ENCODE assay signal across 8 mouse cellular contexts in genomic region chr2:93180077-93180844, GRCm38 (mm10). TPM values are rescaled to one million over a fixed set of nuclear protein-coding genes. Genes with fewer than 3 reads are reported as not detected.
A peak's percentile ranks its signal among the peaks of the same experiment; 100 is the strongest.
DNase-seq lines count a peak whose midpoint lies in the region; ATAC-seq and TF ChIP-seq lines count a peak whose summit lies in the region.

No protein-coding gene starts in this region.

- peaks cover 100% of the 10 kb centered on the region for H3K27me3 ChIP-seq in heart, embryonic 10.5 days (ENCODE audit: insufficient read depth, poor library complexity, severe bottlenecking)
- H3K27me3 ChIP-seq in embryonic facial prominence, embryonic 15.5 days, result peaks cover 38% of the 10 kb centered on the region
- H3K27me3 ChIP-seq in hindbrain, postnatal 0 days (ENCODE audit: insufficient read depth, low read length), result no peaks in the 10 kb centered on the region
- H3K27me3 ChIP-seq in liver, embryonic 12.5 days (replicated peaks), result peaks cover 100% of the 10 kb centered on the region

- peak; percentile 31; the same call in 1 of the 2 replicates for ATAC-seq in embryonic facial prominence, embryonic 15.5 days (ENCODE audit: insufficient number of reproducible peaks, low FRiP score, low TSS enrichment, low read depth)
- no peak for ATAC-seq in hindbrain, postnatal 0 days
- ATAC-seq in liver, embryonic 12.5 days, result no peak

- no peak for DNase-seq in heart, embryonic 10.5 days (ENCODE audit: low spot score)
- no peak for DNase-seq in heart, adult 8-10 months (ENCODE audit: low spot score)
- DNase-seq in ES-E14 (ENCODE audit: low read depth, low spot score), result no peak
- DNase-seq in hindbrain, postnatal 0 days (ENCODE audit: low spot score), result peak; percentile 50
- peak; percentile 81 for DNase-seq in right cerebral cortex, adult 18-20 months
- DNase-seq in c-Kit-positive CD71-positive TER-119-positive erythroid progenitor cells, embryonic 14.5 days (ENCODE audit: low spot score), result no peak

- H3K4me2 ChIP-seq in embryonic facial prominence, embryonic 15.5 days (replicated peaks), result peak overlapping the region; percentile 52
- H3K4me2 ChIP-seq in hindbrain, postnatal 0 days (ENCODE audit: low read depth, low read length), result peak overlapping the region; percentile 57
- H3K4me2 ChIP-seq in liver, embryonic 12.5 days, result peak overlapping the region; percentile 35

- H3K27ac ChIP-seq in heart, embryonic 10.5 days, result peak overlapping the region; percentile 36; the same call in 1 of the 2 replicates
- no peak overlapping the region for H3K27ac ChIP-seq in ES-E14 (ENCODE audit: insufficient read depth, low read depth, low read length, poor library complexity, severe bottlenecking)
- H3K27ac ChIP-seq in embryonic facial prominence, embryonic 15.5 days (replicated peaks), result no peak overlapping the region
- 0 out of 2 replicates have a peak overlapping the region, but pooled peaks have one; percentile 51 for H3K27ac ChIP-seq in hindbrain, postnatal 0 days
- no peak overlapping the region for H3K27ac ChIP-seq in liver, embryonic 12.5 days

- TF ChIP-seq CTCF in hindbrain, postnatal 0 days (IDR thresholded peaks at IDR 0.05; ENCODE audit: low read depth), result no peak

- H3K9ac ChIP-seq in ES-E14 (ENCODE audit: insufficient read depth, low read depth, low read length, poor library complexity, severe bottlenecking), result peak overlapping the region; percentile 63; the same call in 1 of the 2 replicates
- peak overlapping the region; percentile 15; the same call in 1 of the 2 replicates for H3K9ac ChIP-seq in embryonic facial prominence, embryonic 15.5 days
- H3K9ac ChIP-seq in hindbrain, postnatal 0 days (replicated peaks; ENCODE audit: low read length), result peak overlapping the region; percentile 53
- no peak overlapping the region for H3K9ac ChIP-seq in liver, embryonic 12.5 days

- H3K4me1 ChIP-seq in heart, embryonic 10.5 days, result peaks cover 48% of the 10 kb centered on the region
- H3K4me1 ChIP-seq in ES-E14 (ENCODE audit: control insufficient read depth in 2 of 2, insufficient read depth in 2 of 2, low read length in 2 of 2, poor library complexity in 1 of 2), result peaks cover 2 to 20% of the 10 kb centered on the region in 2 experiments; a peak in 3 of 4 replicates
- H3K4me1 ChIP-seq in embryonic facial prominence, embryonic 15.5 days, result peaks cover 33% of the 10 kb centered on the region
- peaks cover 20% of the 10 kb centered on the region for H3K4me1 ChIP-seq in hindbrain, postnatal 0 days (ENCODE audit: insufficient read depth, low read length)
- no peaks in the 10 kb centered on the region for H3K4me1 ChIP-seq in liver, embryonic 12.5 days

- under 1% methylated on average over 41 of the region's 41 CpGs for WGBS in heart, embryonic 10.5 days
- 4% methylated on average over 41 of the region's 41 CpGs for WGBS in embryonic facial prominence, embryonic 15.5 days
- 4% methylated on average over 40 of the region's 41 CpGs for WGBS in hindbrain, postnatal 0 days
- 4% methylated on average over 41 of the region's 41 CpGs for WGBS in liver, embryonic 12.5 days (ENCODE audit: insufficient replicate concordance)

- peak overlapping the region; percentile 56 for H3K4me3 ChIP-seq in heart, embryonic 10.5 days
- H3K4me3 ChIP-seq in ES-E14 (ENCODE audit: insufficient read depth in 1 of 2, low read depth in 1 of 2, low read length in 2 of 2, poor library complexity in 1 of 2, severe bottlenecking in 1 of 2), result peak overlapping the region; percentile 54 to 65
- peak overlapping the region; percentile 29 for H3K4me3 ChIP-seq in embryonic facial prominence, embryonic 15.5 days (replicated peaks)
- peak overlapping the region; percentile 25 for H3K4me3 ChIP-seq in hindbrain, postnatal 0 days (ENCODE audit: low read length)
- H3K4me3 ChIP-seq in liver, embryonic 12.5 days, result 0 out of 2 replicates have a peak overlapping the region, but pooled peaks have one; percentile 6

- H3K9me3 ChIP-seq in heart, embryonic 10.5 days, result no peaks in the 10 kb centered on the region
- no peaks in the 10 kb centered on the region for H3K9me3 ChIP-seq in ES-E14 (ENCODE audit: control insufficient read depth, insufficient read depth, low read depth, low read length)
- H3K9me3 ChIP-seq in embryonic facial prominence, embryonic 15.5 days (replicated peaks), result no peaks in the 10 kb centered on the region
- H3K9me3 ChIP-seq in hindbrain, postnatal 0 days (ENCODE audit: low read length), result no peaks in the 10 kb centered on the region
- no peaks in the 10 kb centered on the region for H3K9me3 ChIP-seq in liver, embryonic 12.5 days (replicated peaks)

- in situ Hi-C loops in ES-E14 (cut with MboI; ENCODE audit: low sequenced_read_pairs in 2 of 2, unreplicated experiment in 2 of 2), result no loop called here

- no peaks in the 10 kb centered on the region for H3K36me3 ChIP-seq in heart, embryonic 10.5 days
- no peaks in the 10 kb centered on the region for H3K36me3 ChIP-seq in ES-E14 (ENCODE audit: control insufficient read depth, insufficient read depth, low read length, poor library complexity, severe bottlenecking)
- no peaks in the 10 kb centered on the region for H3K36me3 ChIP-seq in embryonic facial prominence, embryonic 15.5 days
- no peaks in the 10 kb centered on the region for H3K36me3 ChIP-seq in hindbrain, postnatal 0 days (ENCODE audit: insufficient read depth, low read length)
- no peaks in the 10 kb centered on the region for H3K36me3 ChIP-seq in liver, embryonic 12.5 days

TF ChIP-seq in ES-E14, 5 proteins besides CTCF, POLR2A, EP300 and RAD21:
- TF ChIP-seq CHD2 (IDR thresholded peaks at IDR 0.05; ENCODE audit: low read depth, low read length), result no peak

RNA-seq across cellular contexts. Expression of gene Trp53i11, which starts 7.1 kb away (rescaled TPM):
- 22.5 and 24.2 TPM in 2 replicates for polyA plus RNA-seq in heart, embryonic 10.5 days (2016; fragmentation: Nextera tagmentation; extraction: Ambion mirVana)
- total RNA-seq in heart, adult 8-10 months (2022), result 10 to 100 TPM; 14.0 to 37.8 (median 23.2) TPM
- 21.7 and 39.3 TPM in 2 replicates for total RNA-seq in ES-E14 (2012; rRNA removed)
- polyA plus RNA-seq in embryonic facial prominence, embryonic 15.5 days (2015; fragmentation: Nextera tagmentation; extraction: Ambion mirVana), result 33.5 and 46.4 TPM in 2 replicates
- total RNA-seq in hindbrain, postnatal 0 days (2014; rRNA removed), result 150 and 176 TPM in 2 replicates
- 49.6 and 66.7 TPM in 2 replicates for polyA plus RNA-seq in hindbrain, postnatal 0 days (2015; fragmentation: Nextera tagmentation; extraction: Ambion mirVana)
- polyA plus RNA-seq in liver, embryonic 12.5 days (2016; fragmentation: Nextera tagmentation; extraction: Ambion mirVana), result 2.6 and 3.2 TPM in 2 replicates

Comparison
In these comparisons a context has a peak if more than half of its experiments do, and no peak if none do; other contexts are left out.
1. DNase-seq: peak in hindbrain, postnatal 0 days (single experiment) and right cerebral cortex, adult 18-20 months (single experiment); none in heart, embryonic 10.5 days (single experiment), heart, adult 8-10 months (single experiment), ES-E14 (single experiment) and c-Kit-positive CD71-positive TER-119-positive erythroid progenitor cells, embryonic 14.5 days (single experiment).
2. H3K27ac ChIP-seq: peak in heart, embryonic 10.5 days (single experiment) and hindbrain, postnatal 0 days (single experiment); none in ES-E14 (single experiment), embryonic facial prominence, embryonic 15.5 days (single experiment) and liver, embryonic 12.5 days (single experiment).
3. H3K4me3 ChIP-seq: peak in every context shown above with its lines; median percentile 60 in ES-E14; 56 in heart, embryonic 10.5 days; 29 in embryonic facial prominence, embryonic 15.5 days; 25 in hindbrain, postnatal 0 days; 6 in liver, embryonic 12.5 days.
4. Peak in every context shown above with its lines, with median percentiles within 50 percentile points of each other: H3K4me2 ChIP-seq.